Comparison of ENCODE assay signal across 8 mouse cellular contexts in the genomic region with DNA sequence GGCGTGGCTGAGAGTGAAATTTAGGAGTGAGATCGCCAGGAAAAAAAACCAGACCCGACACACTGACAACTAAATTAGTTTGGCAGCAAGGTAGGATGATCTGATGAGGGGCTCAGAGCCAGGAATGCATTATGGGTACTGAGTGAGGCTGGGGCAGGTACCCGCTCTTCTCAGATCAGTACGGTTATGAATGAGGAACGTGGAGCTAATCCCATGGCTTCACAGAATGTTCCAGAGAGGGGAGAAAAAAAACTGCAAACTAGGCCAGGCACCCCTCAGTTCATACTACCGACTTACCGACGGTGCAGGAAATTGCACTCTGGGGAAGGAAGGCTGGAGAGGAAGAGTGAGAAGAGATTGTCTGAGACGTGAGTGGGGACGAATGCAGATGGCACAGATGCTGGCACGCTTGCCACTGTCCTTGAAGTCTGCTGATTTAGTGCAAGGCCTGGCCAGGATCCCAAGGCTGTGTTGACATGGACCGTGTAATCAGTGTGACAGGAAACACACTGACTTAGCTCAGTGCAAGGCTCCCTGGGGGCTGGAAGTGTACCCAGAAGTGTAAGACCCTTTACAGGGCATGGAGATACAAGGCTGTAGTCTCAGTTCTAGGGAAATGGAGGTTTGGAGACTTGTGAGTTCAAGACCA.
A peak's percentile ranks its signal among the peaks of the same experiment; 100 is the strongest.
DNase-seq lines count a peak whose midpoint lies in the region; ATAC-seq and TF ChIP-seq lines count a peak whose summit lies in the region.

No protein-coding gene starts in this region.

- H3K4me2 ChIP-seq in lung, embryonic 14.5 days: no peak overlapping the region

- peak; percentile 80 for ATAC-seq in lung, embryonic 14.5 days (ENCODE audit: insufficient read depth)

- H3K4me1 ChIP-seq in lung, embryonic 14.5 days (ENCODE audit: insufficient read depth): peaks cover 12% of the 10 kb centered on the region; the same call in 1 of the 2 replicates

- no peaks in the 10 kb centered on the region for H3K9me3 ChIP-seq in lung, embryonic 14.5 days (ENCODE audit: low read depth, low read length)

- H3K36me3 ChIP-seq in lung, embryonic 14.5 days (ENCODE audit: insufficient read depth): no peaks in the 10 kb centered on the region

- peak; percentile 43 for DNase-seq in gastrocnemius, adult 2 months
- DNase-seq in gastrocnemius, adult 8-10 months (ENCODE audit: low spot score in 2 of 2): no peak
- peak; percentile 38 for DNase-seq in adipocyte (ENCODE audit: low spot score)
- peak; percentile 82 to 85 for DNase-seq in cerebellum, postnatal 14 days
- peak; percentile 83 for DNase-seq in lung, embryonic 14.5 days
- no peak for DNase-seq in B cell, adult 2 months
- no peak for DNase-seq in T-cell, adult 2 months (ENCODE audit: low spot score)
- DNase-seq in spleen, adult 18-20 months: no peak

- H3K4me3 ChIP-seq in gastrocnemius, adult 2 months: no peak overlapping the region
- no peak overlapping the region for H3K4me3 ChIP-seq in lung, embryonic 14.5 days (ENCODE audit: low read depth, low read length)

- TF ChIP-seq CTCF in gastrocnemius, adult 2 months (IDR thresholded peaks at IDR 0.05): no peak
- no peak for TF ChIP-seq CTCF in lung, embryonic 14.5 days (IDR thresholded peaks at IDR 0.05; ENCODE audit: low read depth)

- peak overlapping the region; percentile 48 for H3K27ac ChIP-seq in gastrocnemius, adult 2 months
- H3K27ac ChIP-seq in lung, embryonic 14.5 days (ENCODE audit: low read depth): 0 out of 2 replicates have a peak overlapping the region, but pooled peaks have one; percentile 46

- H3K27me3 ChIP-seq in lung, embryonic 14.5 days (ENCODE audit: insufficient read depth, low read length): no peaks in the 10 kb centered on the region

- H3K9ac ChIP-seq in lung, embryonic 14.5 days: no peak overlapping the region

- intact Hi-C loops in gastrocnemius, adult 2 months (cut with DNase I): no loop called here

- 46% methylated on average over 13 of the region's 13 CpGs for WGBS in lung, embryonic 14.5 days

Comparison
In these comparisons a context has a peak if more than half of its experiments do, and no peak if none do; other contexts are left out.
1. DNase-seq: peak in gastrocnemius, adult 2 months (single experiment), adipocyte (single experiment), cerebellum, postnatal 14 days (2 of 2) and lung, embryonic 14.5 days (single experiment); none in gastrocnemius, adult 8-10 months (0 of 2), B cell, adult 2 months (0 of 2), T-cell, adult 2 months (single experiment) and spleen, adult 18-20 months (0 of 2).